Mouse (Mus musculus) CD4-positive, CD25-positive, alpha-beta regulatory T cell, adult 4 months (primary cell): ENCODE results near the gene Pgm2. TPM values are rescaled to one million over a fixed set of nuclear protein-coding genes. Genes with fewer than 3 reads are reported as not detected.

ENCODE experiments used
- polyA plus RNA-seq, 2 experiments: library from polyadenylated mRNA; unstranded; fragments of 100-300 nt; shearing (Covaris generic); gene quantifications; one replicate each; pipeline ENCODE4 v1.2.1; 2017

Pgm2 gene
- polyA plus RNA-seq, 2 experiments from 2014 or later: 20.3 to 25.4 TPM

Other genes with a start within 250 kb of the Pgm2 start
- gene Rell1, start 124.1 kb upstream of the Pgm2 start, polyA plus RNA-seq: 1 to 10 TPM; 4.4 to 6.0 TPM
- 10 to 100 TPM; 37.0 to 38.7 TPM for gene Tbc1d1, start 63.4 kb downstream of the Pgm2 start, polyA plus RNA-seq